Mouse (Mus musculus) lung, embryonic 15.5 days (tissue): ENCODE data around the gene Cnksr3. TPM values are rescaled to one million over a fixed set of nuclear protein-coding genes. Genes with fewer than 3 reads are reported as not detected.

Experiments used
- ATAC-seq: fragments of 200-750 bp; cut with Nextera tagmentation; 2 replicates; pipeline ENCODE4 v1.8.0; 2017; ENCODE audit warnings: moderate number of reproducible peaks, borderline replicate concordance; ENCODE audit not compliant: low FRiP score, low TSS enrichment; ENCODE audit errors: extremely low read depth
- H3K27ac ChIP-seq: fragments of 300-500 bp; sonication (generic); 2 replicates; pipeline ENCODE4 v1.5.1; 2015; ENCODE audit warnings: moderate library complexity, mild to moderate bottlenecking, inconsistent platforms
- H3K27me3 ChIP-seq: fragments of 300-500 bp; sonication (generic); 2 replicates; pipeline ENCODE4 v1.6.1; 2015; ENCODE audit warnings: inconsistent platforms
- H3K36me3 ChIP-seq: fragments of 300-500 bp; sonication (generic); 2 replicates; pipeline ENCODE4 v1.6.1; 2015; ENCODE audit warnings: inconsistent platforms
- H3K4me1 ChIP-seq: fragments of 300-500 bp; sonication (generic); 2 replicates; pipeline ENCODE4 v1.6.1; 2015; ENCODE audit warnings: inconsistent platforms
- H3K4me2 ChIP-seq: fragments of 300-500 bp; sonication (generic); 2 replicates; pipeline ENCODE4 v1.6.1; 2015; ENCODE audit warnings: inconsistent platforms, mild to moderate bottlenecking, moderate library complexity
- H3K4me3 ChIP-seq: fragments of 300-500 bp; sonication (generic); 2 replicates; pipeline ENCODE4 v1.5.1; 2015; ENCODE audit warnings: mild to moderate bottlenecking, inconsistent platforms
- H3K9ac ChIP-seq: fragments of 300-500 bp; sonication (generic); 2 replicates; pipeline ENCODE4 v1.6.1; 2015; ENCODE audit warnings: inconsistent platforms
- H3K9me3 ChIP-seq: fragments of 300-500 bp; sonication (generic); 2 replicates; pipeline ENCODE4 v1.6.1; 2016; ENCODE audit warnings: inconsistent platforms
- whole genome bisulfite sequencing: fragments of 180-500 bp; shearing (Covaris S2); methylation state at CpG from one replicate; pipeline ENCODE4 v1.1.7; 2015; 5-methylcytosine and 5-hydroxymethylcytosine counted together
- polyA plus RNA-seq: library from polyadenylated mRNA; unstranded; fragments of >200 nt; fragmentation: Nextera tagmentation; extraction: Ambion mirVana; gene quantifications from 2 replicates; pipeline ENCODE4 v1.2.1, GENCODE M21; 2015

Gene Cnksr3
- polyA plus RNA-seq, 1 experiment from 2014 or later: 9.8 TPM

DNA sequence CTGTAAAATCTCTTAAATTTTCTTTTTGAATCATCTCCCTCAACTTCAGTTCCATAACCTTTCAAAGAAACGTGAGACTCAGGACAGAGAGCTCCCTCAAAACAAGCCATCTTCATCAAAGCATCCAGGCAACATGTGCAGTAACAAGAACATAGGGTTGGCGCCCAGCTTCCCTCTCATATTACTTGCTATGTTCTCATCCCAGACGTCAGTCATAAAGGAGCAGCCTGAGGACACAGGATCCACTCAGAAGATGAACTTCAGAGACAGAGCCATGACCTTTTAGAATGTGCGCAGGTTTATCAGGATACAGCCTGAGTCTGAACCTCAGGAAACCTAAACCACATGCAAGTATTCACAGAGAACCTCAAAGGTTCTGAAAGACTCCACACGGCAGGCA is 97.2 kb downstream of the Cnksr3 start:
- H3K27me3 ChIP-seq: no peaks in the 10 kb centered on the region

DNA sequence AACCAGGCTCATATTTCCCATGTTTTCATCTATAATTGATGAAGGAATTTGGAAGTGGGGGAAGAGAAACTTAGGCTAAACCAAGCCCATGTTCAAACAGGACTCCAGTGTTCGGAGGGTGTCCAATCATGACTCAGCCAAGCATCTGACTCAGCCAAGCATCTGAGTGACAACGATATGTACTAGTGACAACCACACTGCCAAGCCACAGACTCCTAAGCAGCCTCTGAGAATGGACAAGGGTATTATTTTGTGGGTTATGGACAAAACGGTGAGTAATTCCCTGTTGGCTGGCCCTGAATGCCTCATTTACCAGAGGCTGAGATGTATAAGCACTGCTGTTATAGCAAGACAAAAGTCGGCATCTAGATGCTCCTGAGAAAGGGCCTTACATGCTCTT is 98.3 kb downstream of the Cnksr3 start:
- Histone ChIP-seq H3K4me3 (no peak overlapping the region), H3K27me3 (no peaks in the 10 kb centered on the region), H3K4me1 (peaks cover 11% of the 10 kb centered on the region), H3K27ac (no peak overlapping the region), H3K4me2 (no peak overlapping the region), H3K9ac (no peak overlapping the region), H3K9me3 (no peaks in the 10 kb centered on the region), H3K36me3 (0 out of 2 replicates have a peak, but pooled peaks cover 5% of the 10 kb centered on the region)
- 78% methylated on average over 4 of the region's 4 CpGs for WGBS
- no peak for ATAC-seq

More for the DNA sequence above, 97.2 kb downstream of the Cnksr3 start:
- no peak overlapping the region for H3K4me2 ChIP-seq
- H3K4me3 ChIP-seq: no peak overlapping the region
- H3K27ac ChIP-seq: no peak overlapping the region
- no peak for ATAC-seq
- peaks cover 13% of the 10 kb centered on the region for H3K4me1 ChIP-seq
- 0 out of 2 replicates have a peak, but pooled peaks cover 5% of the 10 kb centered on the region for H3K36me3 ChIP-seq
- 79% methylated on average over 5 of the region's 5 CpGs for WGBS
- H3K9me3 ChIP-seq: no peaks in the 10 kb centered on the region
- no peak overlapping the region for H3K9ac ChIP-seq

DNA sequence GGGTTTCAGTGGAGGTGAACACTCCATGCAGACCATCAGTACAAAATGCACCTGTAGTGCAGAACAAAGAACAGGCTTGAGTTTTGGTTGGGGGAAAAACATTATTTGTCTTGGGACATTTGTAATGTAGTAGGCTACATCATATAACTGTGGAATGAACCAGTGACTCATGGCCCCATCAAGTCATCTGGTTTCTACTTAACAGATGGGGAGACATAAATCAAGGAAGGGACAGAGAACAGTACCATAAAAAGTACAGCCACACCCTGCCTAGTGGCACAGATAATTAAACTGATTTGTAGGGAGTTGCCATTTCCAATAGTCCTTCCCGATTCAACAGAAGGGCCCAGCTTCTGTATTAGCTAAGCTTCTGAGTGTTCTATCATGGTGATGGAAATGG is 98.9 kb downstream of the Cnksr3 start:
- no peak overlapping the region for H3K27ac ChIP-seq
- no peak overlapping the region for H3K9ac ChIP-seq
- WGBS: 92% methylated on average over 1 of the region's 1 CpGs
- H3K27me3 ChIP-seq: no peaks in the 10 kb centered on the region
- 0 out of 2 replicates have a peak, but pooled peaks cover 5% of the 10 kb centered on the region for H3K36me3 ChIP-seq
- H3K4me2 ChIP-seq: no peak overlapping the region
- no peak for ATAC-seq
- no peak overlapping the region for H3K4me3 ChIP-seq
- H3K4me1 ChIP-seq: peaks cover 5% of the 10 kb centered on the region
- no peaks in the 10 kb centered on the region for H3K9me3 ChIP-seq

DNA sequence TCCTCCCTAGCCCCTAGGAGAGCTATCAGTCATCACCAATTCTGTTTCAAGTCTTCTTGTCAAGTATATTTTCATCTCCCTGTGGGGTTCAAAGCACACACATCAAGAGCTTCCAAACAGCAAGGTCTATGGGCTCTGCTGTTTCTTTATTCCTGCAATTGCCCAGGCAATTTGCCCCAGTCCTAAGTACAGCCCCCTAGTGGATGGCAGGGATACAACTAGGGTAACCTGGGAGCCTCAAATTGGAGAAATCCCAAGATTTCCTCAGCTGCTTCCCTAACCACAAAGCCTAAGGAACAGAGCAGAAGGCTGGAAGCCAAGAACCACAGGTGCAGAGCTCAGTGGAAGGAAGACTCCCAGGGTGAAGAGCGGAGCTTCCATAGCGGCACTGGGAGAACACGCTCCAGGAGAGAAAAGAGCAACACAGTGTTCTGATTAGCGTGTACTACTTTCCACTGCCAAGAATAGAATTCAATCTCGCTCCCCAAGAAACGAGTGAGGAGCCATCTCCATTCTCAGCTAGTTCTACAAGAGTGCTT is 100.5 kb downstream of the Cnksr3 start:
- Histone ChIP-seq H3K36me3 (no peaks in the 10 kb centered on the region), H3K27ac (no peak overlapping the region), H3K4me1 (no peaks in the 10 kb centered on the region), H3K9ac (no peak overlapping the region), H3K4me3 (no peak overlapping the region), H3K9me3 (no peaks in the 10 kb centered on the region), H3K4me2 (no peak overlapping the region), H3K27me3 (no peaks in the 10 kb centered on the region)
- 87% methylated on average over 6 of the region's 6 CpGs for WGBS
- no peak for ATAC-seq

DNA sequence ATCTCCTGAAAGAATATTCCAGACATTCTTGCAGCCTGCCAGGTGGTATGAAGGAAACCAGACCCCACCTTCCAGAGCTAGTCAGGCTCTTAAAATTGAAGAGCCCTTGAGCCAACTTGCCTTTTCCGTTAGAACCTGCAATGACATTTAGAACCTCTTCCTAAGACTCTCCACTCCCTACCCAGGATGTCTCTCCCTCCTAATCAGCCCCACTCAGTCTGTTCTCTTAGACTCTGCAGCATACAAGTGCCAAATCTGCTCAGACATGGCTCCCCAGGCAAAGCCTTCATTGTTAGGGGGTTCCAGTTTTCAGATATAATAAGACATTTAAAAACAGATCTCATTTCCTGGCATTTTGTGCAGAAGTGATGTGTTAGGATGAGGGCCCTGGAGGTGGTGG is 108.2 kb downstream of the Cnksr3 start:
- 47% methylated on average over 1 of the region's 1 CpGs for WGBS
- Histone ChIP-seq H3K27ac (no peak overlapping the region), H3K4me3 (no peak overlapping the region), H3K27me3 (no peaks in the 10 kb centered on the region), H3K36me3 (no peaks in the 10 kb centered on the region), H3K9ac (no peak overlapping the region), H3K4me2 (no peak overlapping the region), H3K4me1 (no peaks in the 10 kb centered on the region), H3K9me3 (no peaks in the 10 kb centered on the region)
- no peak for ATAC-seq

DNA sequence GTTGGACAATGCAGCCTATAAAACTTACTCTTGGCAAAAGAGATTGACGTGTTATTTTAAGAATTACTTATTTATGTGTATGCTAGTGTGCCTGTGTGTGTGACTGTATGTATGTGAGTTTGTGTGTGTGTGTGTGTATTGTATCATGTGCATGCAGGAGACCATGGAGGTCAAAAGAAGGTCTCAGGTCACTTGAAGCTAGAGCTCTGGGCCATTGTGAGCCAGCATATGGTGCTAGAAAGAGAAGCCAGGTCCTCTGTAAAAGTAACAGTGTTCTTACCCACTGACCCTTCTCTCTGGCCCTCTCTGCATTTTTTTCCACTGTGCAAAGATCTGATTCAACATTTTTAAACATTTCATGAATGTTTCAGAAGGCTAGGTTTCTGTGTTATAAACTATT is 134.1 kb downstream of the Cnksr3 start:
- Histone ChIP-seq H3K36me3 (no peaks in the 10 kb centered on the region), H3K4me1 (peaks cover 11% of the 10 kb centered on the region; the same call in 1 of the 2 replicates), H3K27me3 (no peaks in the 10 kb centered on the region), H3K9ac (no peak overlapping the region), H3K9me3 (no peaks in the 10 kb centered on the region), H3K27ac (no peak overlapping the region), H3K4me3 (no peak overlapping the region), H3K4me2 (no peak overlapping the region)
- 67% methylated on average over 1 of the region's 1 CpGs for WGBS
- no peak for ATAC-seq

DNA sequence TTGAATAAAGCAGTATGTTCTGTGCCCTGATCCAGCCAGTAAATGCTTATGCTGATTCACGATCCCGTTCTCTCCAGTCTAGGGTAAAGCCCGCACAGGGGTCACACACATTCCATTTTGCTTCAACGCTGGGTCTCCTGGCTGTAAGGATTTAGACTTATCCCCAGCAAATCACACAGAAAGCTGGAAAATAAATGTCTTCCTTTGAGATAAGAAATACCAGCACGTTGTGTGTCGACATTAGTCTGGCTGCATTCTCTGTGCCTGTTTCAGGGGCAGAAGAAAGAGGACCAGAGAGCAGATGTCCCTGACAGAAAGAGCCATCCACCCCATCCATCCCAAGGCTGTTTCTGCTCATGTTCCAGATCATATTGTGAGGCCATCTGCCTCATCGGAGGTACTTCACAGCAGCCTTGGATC is 134.6 kb downstream of the Cnksr3 start:
- Histone ChIP-seq H3K4me3 (no peak overlapping the region), H3K27me3 (no peaks in the 10 kb centered on the region), H3K36me3 (no peaks in the 10 kb centered on the region), H3K9ac (no peak overlapping the region), H3K4me2 (no peak overlapping the region), H3K9me3 (no peaks in the 10 kb centered on the region), H3K27ac (0 out of 2 replicates have a peak overlapping the region, but pooled peaks have one; percentile 42), H3K4me1 (peaks cover 11% of the 10 kb centered on the region; the same call in 1 of the 2 replicates)
- ATAC-seq: peak; percentile 63; the same call in 1 of the 2 replicates
- 26% methylated on average over 7 of the region's 7 CpGs for WGBS

DNA sequence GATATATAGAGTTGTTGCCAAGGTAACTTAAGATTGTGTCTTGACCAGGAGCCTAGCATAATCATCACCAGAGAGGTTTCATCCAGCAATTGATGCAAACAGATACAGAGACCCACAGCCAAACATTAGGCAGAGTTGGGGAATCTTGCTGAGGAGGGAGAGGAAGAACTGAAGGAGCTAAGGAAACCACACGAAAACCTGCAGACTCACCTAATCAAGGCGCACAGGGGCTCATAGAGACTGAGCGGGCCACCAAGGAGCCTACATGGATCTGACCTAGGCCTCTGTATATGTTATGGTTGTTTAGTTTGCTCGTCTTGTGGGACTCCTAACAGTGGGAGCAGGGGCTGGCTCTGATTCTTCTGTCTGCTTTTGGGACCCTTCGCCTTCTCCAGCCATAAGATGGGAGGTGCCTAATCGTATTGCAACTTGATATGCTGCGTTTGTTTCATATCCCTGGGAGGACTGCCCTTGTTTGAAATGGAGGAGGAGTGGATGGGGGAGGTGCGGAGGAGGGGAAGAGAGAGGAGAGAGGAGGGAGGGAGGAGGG is 135.3 kb downstream of the Cnksr3 start:
- Histone ChIP-seq H3K9ac (no peak overlapping the region), H3K9me3 (no peaks in the 10 kb centered on the region), H3K27ac (peak overlapping the region; percentile 48), H3K4me3 (0 out of 2 replicates have a peak overlapping the region, but pooled peaks have one; percentile 2), H3K27me3 (no peaks in the 10 kb centered on the region), H3K36me3 (no peaks in the 10 kb centered on the region), H3K4me2 (peak overlapping the region; percentile 44), H3K4me1 (peaks cover 11% of the 10 kb centered on the region; the same call in 1 of the 2 replicates)
- ATAC-seq: peak; percentile 81; the same call in 1 of the 2 replicates
- WGBS: 25% methylated on average over 7 of the region's 8 CpGs

DNA sequence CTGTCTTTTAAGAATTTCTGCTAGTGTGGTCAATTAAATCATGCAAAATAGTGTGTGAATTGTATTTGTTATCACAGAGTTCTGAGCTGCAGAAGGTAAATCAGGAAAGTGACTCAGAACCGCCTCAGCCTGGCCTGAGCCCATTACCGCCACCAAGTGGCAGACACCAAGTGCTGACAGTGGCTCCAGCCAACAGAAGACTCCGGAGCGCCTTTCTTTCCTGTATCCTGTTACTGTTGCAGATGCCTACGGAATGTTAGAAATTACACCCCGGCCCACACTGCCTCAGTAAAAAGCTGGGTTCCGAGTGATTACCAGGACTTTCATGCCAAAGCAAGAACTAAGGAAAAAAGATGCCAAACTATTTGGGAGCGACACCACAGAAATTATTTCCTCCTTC is 135.8 kb downstream of the Cnksr3 start:
- peak; percentile 71; the same call in 1 of the 2 replicates for ATAC-seq
- H3K9me3 ChIP-seq: no peaks in the 10 kb centered on the region
- peak overlapping the region; percentile 48 for H3K27ac ChIP-seq
- H3K27me3 ChIP-seq: no peaks in the 10 kb centered on the region
- H3K4me3 ChIP-seq: 0 out of 2 replicates have a peak overlapping the region, but pooled peaks have one; percentile 2
- peak overlapping the region; percentile 44 for H3K4me2 ChIP-seq
- WGBS: 7% methylated on average over 8 of the region's 8 CpGs
- no peaks in the 10 kb centered on the region for H3K36me3 ChIP-seq
- peaks cover 11% of the 10 kb centered on the region; the same call in 1 of the 2 replicates for H3K4me1 ChIP-seq
- H3K9ac ChIP-seq: no peak overlapping the region

DNA sequence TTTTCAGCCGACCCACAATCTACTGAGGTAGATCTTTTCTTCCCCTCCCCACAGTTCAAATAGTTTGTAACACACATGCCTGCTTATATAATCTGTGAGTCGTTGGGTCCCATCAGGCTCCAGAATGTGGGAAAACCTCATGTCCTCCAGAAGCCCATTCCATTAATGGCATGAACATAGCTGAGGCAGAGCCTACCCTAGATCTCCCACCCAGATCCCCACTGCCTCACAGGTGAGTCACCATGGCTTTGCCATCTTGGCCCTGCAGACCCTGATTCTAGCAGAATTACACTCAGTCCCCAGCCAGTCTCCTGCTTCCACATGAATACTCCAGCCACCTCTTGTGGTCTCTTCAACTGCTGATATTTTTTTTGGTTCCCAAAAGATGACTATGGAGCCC is 136.4 kb downstream of the Cnksr3 start:
- H3K27me3 ChIP-seq: no peaks in the 10 kb centered on the region
- WGBS: 80% methylated on average over 2 of the region's 2 CpGs
- peaks cover 11% of the 10 kb centered on the region; the same call in 1 of the 2 replicates for H3K4me1 ChIP-seq
- no peaks in the 10 kb centered on the region for H3K36me3 ChIP-seq
- no peaks in the 10 kb centered on the region for H3K9me3 ChIP-seq
- H3K9ac ChIP-seq: no peak overlapping the region
- H3K4me2 ChIP-seq: no peak overlapping the region
- no peak overlapping the region for H3K4me3 ChIP-seq
- no peak for ATAC-seq
- no peak overlapping the region for H3K27ac ChIP-seq

DNA sequence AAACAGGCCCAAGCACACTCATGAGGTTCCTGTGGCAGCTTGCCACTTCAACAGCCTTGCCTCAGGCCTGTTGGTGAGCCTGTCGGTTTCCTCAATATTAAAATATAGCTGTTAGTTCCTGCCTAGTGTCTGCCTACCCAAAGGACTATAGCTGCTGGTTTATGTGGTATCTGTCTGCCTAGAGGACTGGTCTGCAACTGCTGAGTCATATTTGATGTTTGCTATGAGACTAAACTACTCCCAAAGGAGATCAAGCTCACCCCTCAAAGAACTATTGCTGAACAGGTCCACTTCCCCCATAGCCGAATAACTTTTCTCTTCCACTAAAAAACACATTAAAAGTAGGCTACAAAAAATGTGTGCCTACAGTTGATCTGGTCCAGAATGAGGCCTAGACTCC is 137.8 kb downstream of the Cnksr3 start:
- H3K4me2 ChIP-seq: no peak overlapping the region
- no peak for ATAC-seq
- 88% methylated on average over 2 of the region's 2 CpGs for WGBS
- H3K27me3 ChIP-seq: no peaks in the 10 kb centered on the region
- no peak overlapping the region for H3K27ac ChIP-seq
- no peaks in the 10 kb centered on the region for H3K9me3 ChIP-seq
- peaks cover 11% of the 10 kb centered on the region; the same call in 1 of the 2 replicates for H3K4me1 ChIP-seq
- no peak overlapping the region for H3K4me3 ChIP-seq
- no peaks in the 10 kb centered on the region for H3K36me3 ChIP-seq
- no peak overlapping the region for H3K9ac ChIP-seq

DNA sequence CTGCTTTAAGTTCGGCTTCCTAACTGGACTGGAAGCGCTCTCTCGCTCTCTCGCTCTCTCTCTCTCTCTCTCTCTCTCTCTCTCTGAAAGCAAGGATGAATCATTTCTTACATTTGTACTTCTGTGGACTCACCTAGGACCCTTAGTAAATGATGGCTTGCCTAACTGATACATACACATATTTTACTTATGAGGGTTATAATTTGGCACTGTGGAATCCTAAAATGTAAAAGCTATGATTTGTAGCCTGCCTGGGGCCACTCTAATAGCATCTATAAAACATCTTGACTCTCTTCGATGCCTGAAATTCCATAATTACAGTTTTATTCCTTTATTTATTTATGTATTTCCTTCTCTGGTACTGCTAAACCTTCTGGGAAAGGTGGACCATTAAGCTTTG is 141.1 kb downstream of the Cnksr3 start:
- H3K4me3 ChIP-seq: no peak overlapping the region
- ATAC-seq: no peak
- H3K36me3 ChIP-seq: no peaks in the 10 kb centered on the region
- H3K4me1 ChIP-seq: no peaks in the 10 kb centered on the region; the same call in 1 of the 2 replicates
- H3K9ac ChIP-seq: no peak overlapping the region
- no peaks in the 10 kb centered on the region for H3K9me3 ChIP-seq
- no peak overlapping the region for H3K27ac ChIP-seq
- 59% methylated on average over 5 of the region's 5 CpGs for WGBS
- no peak overlapping the region for H3K4me2 ChIP-seq
- no peaks in the 10 kb centered on the region; the same call in 1 of the 2 replicates for H3K27me3 ChIP-seq
